Mouse (Mus musculus) neural tube, embryonic 15.5 days (tissue): ENCODE data around the gene Slpi. TPM values are rescaled to one million over a fixed set of nuclear protein-coding genes. Genes with fewer than 3 reads are reported as not detected.

Source experiments
- ATAC-seq: fragments of 200-750 bp; cut with Nextera tagmentation; 2 replicates; pipeline ENCODE4 v1.8.0; 2017; ENCODE audit warnings: mild to moderate bottlenecking, moderate TSS enrichment, moderate library complexity; ENCODE audit not compliant: low FRiP score
- H3K27ac ChIP-seq: fragments of 300-500 bp; sonication (generic); replicated peaks from 2 replicates; pipeline ENCODE4 v1.5.1; 2015; ENCODE audit warnings: mild to moderate bottlenecking, inconsistent platforms
- H3K27me3 ChIP-seq: fragments of 300-500 bp; sonication (generic); replicated peaks from 2 replicates; pipeline ENCODE4 v1.6.1; 2015; ENCODE audit warnings: inconsistent platforms
- H3K36me3 ChIP-seq: fragments of 300-500 bp; sonication (generic); 2 replicates; pipeline ENCODE4 v1.6.1; 2015; ENCODE audit warnings: inconsistent platforms
- H3K4me1 ChIP-seq: fragments of 300-500 bp; sonication (generic); 2 replicates; pipeline ENCODE4 v1.6.1; 2015; ENCODE audit warnings: inconsistent platforms
- H3K4me2 ChIP-seq: fragments of 300-500 bp; sonication (generic); 2 replicates; pipeline ENCODE4 v1.6.1; 2015; ENCODE audit warnings: inconsistent platforms, mild to moderate bottlenecking, moderate library complexity
- H3K4me3 ChIP-seq: fragments of 300-500 bp; sonication (generic); replicated peaks from 2 replicates; pipeline ENCODE4 v1.5.1; 2015; ENCODE audit warnings: mild to moderate bottlenecking, inconsistent platforms
- H3K9ac ChIP-seq: fragments of 300-500 bp; sonication (generic); replicated peaks from 2 replicates; pipeline ENCODE4 v1.6.1; 2015; ENCODE audit warnings: mild to moderate bottlenecking, inconsistent platforms
- H3K9me3 ChIP-seq: fragments of 300-500 bp; sonication (generic); replicated peaks from 2 replicates; pipeline ENCODE4 v1.6.1; 2016; ENCODE audit warnings: inconsistent platforms
- WGBS: fragments of 180-500 bp; shearing (Covaris S2); methylation state at CpG from one replicate; pipeline ENCODE4 v1.1.7; 2015; ENCODE audit warnings: mixed read lengths; 5-methylcytosine and 5-hydroxymethylcytosine counted together
- polyA plus RNA-seq: library from polyadenylated mRNA; unstranded; fragments of >200 nt; fragmentation: Nextera tagmentation; extraction: Ambion mirVana; gene quantifications from 2 replicates; pipeline ENCODE4 v1.2.1, GENCODE M21; 2015

The Slpi gene
- polyA plus RNA-seq, 1 experiment from 2014 or later = 0.36 TPM

- Histone ChIP-seq H3K9me3 (no peaks in the 10 kb centered on the region; the same call in 1 of the 2 replicates), H3K36me3 (no peaks in the 10 kb centered on the region), H3K9ac (no peak overlapping the region), H3K4me2 (no peak overlapping the region), H3K27ac (no peak overlapping the region), H3K4me1 (peaks cover 10% of the 10 kb centered on the region), H3K4me3 (no peak overlapping the region), H3K27me3 (peaks cover 31% of the 10 kb centered on the region)
- ATAC-seq = no peak
- WGBS = 93% methylated on average over 7 of the region's 7 CpGs
These were observed 7.2 kb upstream of the Slpi start for GRCm38 (mm10) chr2:164396076-164396475.

- Histone ChIP-seq H3K4me1 (peaks cover 12% of the 10 kb centered on the region), H3K27ac (no peak overlapping the region), H3K27me3 (peaks cover 17% of the 10 kb centered on the region), H3K9me3 (no peaks in the 10 kb centered on the region), H3K4me3 (no peak overlapping the region), H3K36me3 (no peaks in the 10 kb centered on the region), H3K4me2 (no peak overlapping the region), H3K9ac (no peak overlapping the region)
- no peak for ATAC-seq
- WGBS = 78% methylated on average over 29 of the region's 29 CpGs
These were observed 4.2 kb upstream of the Slpi start for GRCm38 (mm10) chr2:164393126-164393525.

GRCm38 (mm10) chr2:164389499-164389898, 604 bp upstream of the Slpi start:
- peak; percentile 77 for ATAC-seq
- WGBS = under 1% methylated on average over 30 of the region's 30 CpGs
- Histone ChIP-seq H3K4me2 (peak overlapping the region; percentile 82), H3K27me3 (peaks cover 28% of the 10 kb centered on the region), H3K27ac (peak overlapping the region; percentile 75), H3K9me3 (no peaks in the 10 kb centered on the region), H3K9ac (peak overlapping the region; percentile 46), H3K4me3 (peak overlapping the region; percentile 54), H3K4me1 (peaks cover 26% of the 10 kb centered on the region), H3K36me3 (no peaks in the 10 kb centered on the region)

GRCm38 (mm10) chr2:164386953-164387352, 1.9 kb downstream of the Slpi start:
- Histone ChIP-seq H3K4me2 (no peak overlapping the region), H3K9me3 (no peaks in the 10 kb centered on the region), H3K9ac (no peak overlapping the region), H3K27ac (no peak overlapping the region), H3K4me3 (no peak overlapping the region), H3K36me3 (no peaks in the 10 kb centered on the region), H3K4me1 (peaks cover 31% of the 10 kb centered on the region), H3K27me3 (peaks cover 23% of the 10 kb centered on the region)
- ATAC-seq = no peak
- 23% methylated on average over 8 of the region's 8 CpGs for WGBS

GRCm38 (mm10) chr2:164385927-164386763, 2.8 kb downstream of the Slpi start:
- no peaks in the 10 kb centered on the region for H3K36me3 ChIP-seq
- WGBS = 14% methylated on average over 18 of the region's 18 CpGs
- peak overlapping the region; percentile 29 for H3K4me2 ChIP-seq
- H3K27ac ChIP-seq = no peak overlapping the region
- peak; percentile 46; the same call in 1 of the 2 replicates for ATAC-seq
- H3K9ac ChIP-seq = no peak overlapping the region
- H3K9me3 ChIP-seq = no peaks in the 10 kb centered on the region
- H3K27me3 ChIP-seq = peaks cover 22% of the 10 kb centered on the region
- no peak overlapping the region for H3K4me3 ChIP-seq
- peaks cover 31% of the 10 kb centered on the region for H3K4me1 ChIP-seq

GRCm38 (mm10) chr2:164383656-164384399, 5.1 kb downstream of the Slpi start:
- Histone ChIP-seq H3K4me3 (no peak overlapping the region), H3K27me3 (peaks cover 18% of the 10 kb centered on the region), H3K4me1 (peaks cover 20% of the 10 kb centered on the region), H3K27ac (no peak overlapping the region), H3K9ac (no peak overlapping the region), H3K4me2 (no peak overlapping the region), H3K36me3 (no peaks in the 10 kb centered on the region), H3K9me3 (no peaks in the 10 kb centered on the region)
- no peak for ATAC-seq
- WGBS = 40% methylated on average over 11 of the region's 11 CpGs

GRCm38 (mm10) chr2:164382971-164383370, 5.9 kb downstream of the Slpi start:
- no peaks in the 10 kb centered on the region for H3K9me3 ChIP-seq
- no peak overlapping the region for H3K27ac ChIP-seq
- no peaks in the 10 kb centered on the region for H3K36me3 ChIP-seq
- H3K27me3 ChIP-seq = peaks cover 10% of the 10 kb centered on the region
- peaks cover 19% of the 10 kb centered on the region for H3K4me1 ChIP-seq
- H3K4me3 ChIP-seq = no peak overlapping the region
- WGBS = 87% methylated on average over 3 of the region's 3 CpGs
- ATAC-seq = no peak
- no peak overlapping the region for H3K4me2 ChIP-seq
- no peak overlapping the region for H3K9ac ChIP-seq

GRCm38 (mm10) chr2:164381726-164382125, 7.2 kb downstream of the Slpi start:
- no peak overlapping the region for H3K9ac ChIP-seq
- H3K4me3 ChIP-seq = no peak overlapping the region
- no peak for ATAC-seq
- H3K4me2 ChIP-seq = no peak overlapping the region
- H3K9me3 ChIP-seq = no peaks in the 10 kb centered on the region
- 81% methylated on average over 8 of the region's 8 CpGs for WGBS
- H3K4me1 ChIP-seq = peaks cover 15% of the 10 kb centered on the region
- H3K27me3 ChIP-seq = peaks cover 4% of the 10 kb centered on the region; the same call in 1 of the 2 replicates
- no peaks in the 10 kb centered on the region for H3K36me3 ChIP-seq
- no peak overlapping the region for H3K27ac ChIP-seq

- Histone ChIP-seq H3K4me1 (no peaks in the 10 kb centered on the region), H3K27ac (no peak overlapping the region), H3K4me2 (no peak overlapping the region), H3K27me3 (no peaks in the 10 kb centered on the region), H3K9ac (no peak overlapping the region), H3K4me3 (no peak overlapping the region), H3K9me3 (no peaks in the 10 kb centered on the region), H3K36me3 (no peaks in the 10 kb centered on the region)
- no peak for ATAC-seq
- 91% methylated on average over 15 of the region's 15 CpGs for WGBS
These were observed 11.1 kb downstream of the Slpi start for GRCm38 (mm10) chr2:164377478-164378426.

GRCm38 (mm10) chr2:164373187-164373586, 15.7 kb downstream of the Slpi start:
- no peak overlapping the region for H3K27ac ChIP-seq
- H3K36me3 ChIP-seq = no peaks in the 10 kb centered on the region
- no peaks in the 10 kb centered on the region for H3K4me1 ChIP-seq
- 41% methylated on average over 4 of the region's 4 CpGs for WGBS
- no peak overlapping the region for H3K4me3 ChIP-seq
- ATAC-seq = no peak
- H3K9ac ChIP-seq = no peak overlapping the region
- H3K4me2 ChIP-seq = no peak overlapping the region
- no peaks in the 10 kb centered on the region for H3K27me3 ChIP-seq
- H3K9me3 ChIP-seq = no peaks in the 10 kb centered on the region

GRCm38 (mm10) chr2:164372408-164373053, 16.4 kb downstream of the Slpi start:
- Histone ChIP-seq H3K9ac (no peak overlapping the region), H3K9me3 (no peaks in the 10 kb centered on the region), H3K36me3 (no peaks in the 10 kb centered on the region), H3K27me3 (no peaks in the 10 kb centered on the region), H3K4me2 (no peak overlapping the region), H3K27ac (no peak overlapping the region), H3K4me3 (no peak overlapping the region), H3K4me1 (no peaks in the 10 kb centered on the region)
- WGBS = 36% methylated on average over 3 of the region's 3 CpGs
- no peak for ATAC-seq
